Mouse (Mus musculus): ENCODE measurements around the gene Gm49405.

DNA sequence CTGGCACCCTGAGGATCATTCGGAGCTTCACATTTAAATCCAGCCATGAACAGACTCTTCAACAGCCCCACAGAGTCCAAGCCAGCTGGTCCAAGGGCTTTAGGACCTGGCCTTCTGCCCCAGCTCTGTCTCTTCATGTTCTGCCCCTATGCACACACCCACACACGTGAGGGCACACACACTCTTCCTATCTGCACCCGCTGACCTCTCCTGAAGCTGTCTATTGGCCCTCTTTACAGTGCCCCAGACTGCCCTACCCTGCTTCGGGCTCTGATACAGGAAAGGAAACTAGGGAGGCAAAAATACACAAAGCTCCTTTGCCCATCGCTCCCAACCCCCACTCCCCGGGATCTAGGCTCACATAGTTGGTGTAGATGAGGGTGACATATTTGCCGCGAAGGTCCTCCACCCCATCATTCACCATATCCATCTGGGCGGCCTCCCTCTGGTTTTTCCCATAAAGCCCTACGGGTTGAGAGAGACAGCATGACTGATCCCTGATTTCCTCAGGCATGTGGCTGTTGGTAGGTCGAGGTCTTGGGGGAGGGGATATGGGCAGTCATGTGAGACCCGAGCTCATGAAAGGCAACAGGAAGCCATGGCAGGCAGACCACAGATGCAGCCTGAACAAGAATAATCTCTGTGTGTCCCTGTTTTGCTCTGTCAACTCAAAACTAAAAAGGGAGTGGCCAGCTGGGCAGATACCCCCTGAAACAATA is 36.1 kb downstream of the Gm49405 start:
- TF ChIP-seq MEF2A (IDR thresholded peaks at IDR 0.05; ENCODE audit: extremely low read depth, insufficient replicate concordance, low read depth, low read length, poor library complexity, severe bottlenecking) (no peak), CHD2 (IDR thresholded peaks at IDR 0.05; ENCODE audit: low read length) (no peak), CTCF (IDR thresholded peaks at IDR 0.05 in 2 of 3, conservative IDR thresholded peaks at IDR 0.05 in 1 of 3; ENCODE audit: control insufficient read depth in 1 of 3, insufficient read depth in 1 of 3, low read depth in 2 of 3, low read length in 3 of 3, poor library complexity in 1 of 3, severe bottlenecking in 1 of 3) (no peak), BHLHE40 (IDR thresholded peaks at IDR 0.05; ENCODE audit: borderline replicate concordance, low read depth, low read length) (no peak), TCF12 (IDR thresholded peaks at IDR 0.05; ENCODE audit: low read depth, low read length) (no peak), RAD21 (IDR thresholded peaks at IDR 0.05; ENCODE audit: low read depth, low read length) (no peak), MYC (IDR thresholded peaks at IDR 0.05; ENCODE audit: low read depth, low read length) (no peak), POLR2A (IDR thresholded peaks at IDR 0.05; ENCODE audit: control insufficient read depth in 1 of 2, insufficient read depth in 1 of 2, low read depth in 1 of 2, low read length in 2 of 2, poor library complexity in 1 of 2) (no peak), ZKSCAN1 (IDR thresholded peaks at IDR 0.05; ENCODE audit: low read depth, low read length) (no peak), TBP (IDR thresholded peaks at IDR 0.05; ENCODE audit: low read depth, low read length) (no peak), POLR2AphosphoS5 (IDR thresholded peaks at IDR 0.05; ENCODE audit: borderline replicate concordance, low read depth, low read length) (no peak)

Data from MEL (cell line).